Mouse (Mus musculus) embryonic facial prominence, embryonic 10.5 days (tissue): ENCODE data around the gene Arhgap24. TPM values are rescaled to one million over a fixed set of nuclear protein-coding genes. Genes with fewer than 3 reads are reported as not detected.

Source experiments
- DNase-seq: peaks from one replicate; pipeline ENCODE4 v3.0.0-alpha.2; 2017; ENCODE audit warnings: low spot score
- H3K27ac ChIP-seq: fragments of 300-500 bp; sonication (generic); replicated peaks from 2 replicates; pipeline ENCODE4 v1.5.1; 2016; ENCODE audit warnings: mild to moderate bottlenecking
- H3K27me3 ChIP-seq: fragments of 300-500 bp; sonication (generic); replicated peaks from 2 replicates; pipeline ENCODE4 v1.6.1; 2016; ENCODE audit warnings: low read depth, mild to moderate bottlenecking; ENCODE audit not compliant: poor library complexity, severe bottlenecking
- H3K36me3 ChIP-seq: fragments of 300-500 bp; sonication (generic); replicated peaks from 2 replicates; pipeline ENCODE4 v1.6.1; 2016; ENCODE audit warnings: mild to moderate bottlenecking, moderate library complexity
- H3K4me1 ChIP-seq: fragments of 300-500 bp; sonication (generic); 2 replicates; pipeline ENCODE4 v1.6.1; 2016
- H3K4me3 ChIP-seq: fragments of 300-500 bp; sonication (generic); 2 replicates; pipeline ENCODE4 v1.5.1; 2016; ENCODE audit warnings: mild to moderate bottlenecking, moderate library complexity
- H3K9me3 ChIP-seq: fragments of 300-500 bp; sonication (generic); 2 replicates; pipeline ENCODE4 v1.6.1; 2016; ENCODE audit warnings: mild to moderate bottlenecking
- WGBS: fragments of 180-500 bp; shearing (Covaris S2); methylation state at CpG from one replicate; pipeline ENCODE4 v1.1.7; 2016; 5-methylcytosine and 5-hydroxymethylcytosine counted together
- polyA plus RNA-seq: library from polyadenylated mRNA; unstranded; fragments of >200 nt; fragmentation: Nextera tagmentation; extraction: Ambion mirVana; gene quantifications from 2 replicates; pipeline ENCODE4 v1.2.1, GENCODE M21; 2016

The Arhgap24 gene
- polyA plus RNA-seq, 1 experiment from 2014 or later = 8.4 TPM

DNA sequence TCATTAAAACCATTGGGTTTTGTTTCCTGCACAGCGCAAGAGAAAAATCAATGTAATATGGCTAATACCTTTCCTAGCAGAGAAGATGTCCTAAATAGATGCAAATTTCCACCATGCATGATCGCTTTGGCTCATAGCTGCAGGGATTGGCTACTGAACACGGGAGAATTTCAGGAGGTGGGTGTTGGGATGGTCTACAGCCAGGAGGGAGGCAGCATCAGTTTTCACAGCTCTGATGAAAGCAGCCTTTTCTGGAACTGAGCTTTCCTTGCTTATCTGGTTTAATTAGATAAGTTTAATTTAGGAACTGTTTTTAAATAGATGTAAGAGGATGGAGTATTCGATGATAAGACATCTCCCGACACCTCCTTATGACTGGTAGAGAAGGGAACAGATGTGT, 217.2 kb downstream of the Arhgap24 start:
- DNase-seq = no peak
- Histone ChIP-seq H3K27ac (no peak overlapping the region), H3K4me1 (no peaks in the 10 kb centered on the region), H3K27me3 (no peaks in the 10 kb centered on the region), H3K9me3 (no peaks in the 10 kb centered on the region), H3K36me3 (no peaks in the 10 kb centered on the region), H3K4me3 (no peak overlapping the region)
- 88% methylated on average over 5 of the region's 5 CpGs for WGBS

DNA sequence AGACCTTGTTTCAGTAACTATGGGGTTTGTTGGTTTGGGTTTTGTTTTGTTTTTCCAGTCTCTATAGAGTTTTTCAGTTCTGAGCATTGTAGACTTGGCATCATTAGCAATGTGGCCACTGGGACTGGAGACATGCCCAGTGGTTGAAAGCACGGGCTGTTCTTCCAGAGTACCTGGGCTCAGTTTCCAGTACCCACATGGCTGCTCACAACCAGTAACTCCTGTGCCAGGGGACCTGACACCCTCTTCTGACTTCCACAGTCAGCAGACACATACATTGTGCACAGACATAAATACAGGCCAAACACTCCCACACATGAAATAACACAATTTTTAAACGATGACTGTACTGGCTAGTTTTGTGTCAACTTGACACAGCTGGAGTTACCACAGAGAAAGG, 217.7 kb downstream of the Arhgap24 start:
- Histone ChIP-seq H3K4me3 (no peak overlapping the region), H3K4me1 (no peaks in the 10 kb centered on the region), H3K36me3 (no peaks in the 10 kb centered on the region), H3K9me3 (no peaks in the 10 kb centered on the region), H3K27me3 (no peaks in the 10 kb centered on the region), H3K27ac (no peak overlapping the region)
- WGBS = 87% methylated on average over 2 of the region's 2 CpGs
- DNase-seq = no peak

- Histone ChIP-seq H3K27ac (no peak overlapping the region), H3K4me3 (no peak overlapping the region), H3K36me3 (no peaks in the 10 kb centered on the region), H3K27me3 (no peaks in the 10 kb centered on the region), H3K9me3 (no peaks in the 10 kb centered on the region), H3K4me1 (peaks cover 8% of the 10 kb centered on the region)
- WGBS = 89% methylated on average over 6 of the region's 6 CpGs
- no peak for DNase-seq
Observed at GRCm38 (mm10) chr5:102702581-102702980, 221.4 kb downstream of the Arhgap24 start.

GRCm38 (mm10) chr5:102703325-102704099, 222.3 kb downstream of the Arhgap24 start:
- no peak overlapping the region for H3K27ac ChIP-seq
- peak; percentile 70 for DNase-seq
- peaks cover 8% of the 10 kb centered on the region for H3K4me1 ChIP-seq
- 61% methylated on average over 5 of the region's 5 CpGs for WGBS
- no peaks in the 10 kb centered on the region for H3K36me3 ChIP-seq
- no peaks in the 10 kb centered on the region for H3K9me3 ChIP-seq
- no peaks in the 10 kb centered on the region for H3K27me3 ChIP-seq
- H3K4me3 ChIP-seq = no peak overlapping the region

DNA sequence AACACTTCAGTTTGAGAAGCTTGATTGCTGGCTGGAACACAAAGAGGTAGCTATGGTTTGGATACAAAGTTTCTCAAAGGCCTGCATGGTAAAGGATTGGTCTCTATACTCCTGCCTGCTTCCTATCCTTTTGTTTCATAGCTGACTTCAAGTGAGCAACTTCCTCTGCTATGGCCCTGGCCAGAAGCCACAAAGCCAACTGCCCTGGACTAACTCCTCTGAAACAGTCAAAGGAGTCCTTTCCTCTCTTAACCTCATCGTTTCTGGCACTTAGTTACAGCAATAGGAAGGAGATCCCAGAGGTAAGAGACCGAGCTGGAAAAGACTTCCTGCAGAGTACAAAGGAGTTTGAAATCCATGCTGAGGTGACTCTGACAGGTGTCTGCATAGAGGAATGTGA, 224.0 kb downstream of the Arhgap24 start:
- no peak overlapping the region for H3K27ac ChIP-seq
- H3K27me3 ChIP-seq = no peaks in the 10 kb centered on the region
- WGBS = 42% methylated on average over 2 of the region's 2 CpGs
- H3K9me3 ChIP-seq = no peaks in the 10 kb centered on the region
- no peak for DNase-seq
- H3K4me1 ChIP-seq = peaks cover 8% of the 10 kb centered on the region
- no peaks in the 10 kb centered on the region for H3K36me3 ChIP-seq
- H3K4me3 ChIP-seq = no peak overlapping the region

DNA sequence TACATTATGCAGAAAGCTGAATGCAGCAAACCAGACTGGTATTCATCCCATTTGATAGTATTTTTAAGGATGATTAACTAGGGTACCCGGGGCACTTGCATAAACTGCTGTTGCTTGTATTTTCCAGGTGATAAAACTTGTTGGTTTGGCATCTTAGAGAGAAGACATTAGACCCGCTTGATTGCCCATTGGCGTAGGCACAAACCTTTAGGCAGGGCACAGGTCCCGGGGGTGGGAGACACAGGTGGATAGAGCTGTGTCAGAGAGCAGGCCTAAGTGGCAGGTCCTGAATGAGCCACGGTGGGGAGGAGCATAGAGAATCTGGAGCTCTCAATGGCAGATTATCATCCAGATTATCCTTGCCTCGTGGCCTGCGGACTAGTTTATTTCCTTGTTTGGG, 229.1 kb downstream of the Arhgap24 start:
- no peaks in the 10 kb centered on the region for H3K9me3 ChIP-seq
- H3K4me3 ChIP-seq = no peak overlapping the region
- H3K27ac ChIP-seq = no peak overlapping the region
- H3K27me3 ChIP-seq = no peaks in the 10 kb centered on the region
- WGBS = 90% methylated on average over 7 of the region's 7 CpGs
- no peak for DNase-seq
- H3K4me1 ChIP-seq = peaks cover 6% of the 10 kb centered on the region
- no peaks in the 10 kb centered on the region for H3K36me3 ChIP-seq

- 72% methylated on average over 8 of the region's 8 CpGs for WGBS
- peak; percentile 23 for DNase-seq
Observed at GRCm38 (mm10) chr5:102719368-102719972, 238.3 kb downstream of the Arhgap24 start.

DNA sequence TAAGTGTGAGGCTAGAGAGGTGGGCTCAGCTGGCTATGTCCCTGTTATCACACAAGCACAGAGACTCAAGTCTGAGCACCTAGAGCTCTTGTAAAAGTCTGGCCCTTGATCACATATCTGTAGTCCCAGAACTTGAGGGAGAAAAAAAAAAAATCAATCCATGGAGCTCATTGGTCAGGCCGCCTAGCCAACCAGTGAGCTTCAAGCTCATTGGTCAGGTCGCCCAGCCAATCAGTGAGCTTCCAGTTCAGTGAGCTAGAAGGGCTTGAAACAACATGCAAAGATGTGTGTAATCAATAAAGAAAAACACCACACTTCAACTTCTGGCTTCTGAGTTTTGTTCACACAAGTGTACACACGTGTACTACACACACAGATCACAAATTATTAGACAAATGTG, 242.4 kb downstream of the Arhgap24 start:
- Histone ChIP-seq H3K27me3 (no peaks in the 10 kb centered on the region), H3K9me3 (no peaks in the 10 kb centered on the region), H3K27ac (no peak overlapping the region), H3K36me3 (no peaks in the 10 kb centered on the region), H3K4me3 (no peak overlapping the region), H3K4me1 (peaks cover 8% of the 10 kb centered on the region)
- no peak for DNase-seq
- 91% methylated on average over 3 of the region's 3 CpGs for WGBS

More at GRCm38 (mm10) chr5:102719368-102719972, 238.3 kb downstream of the Arhgap24 start:
- no peaks in the 10 kb centered on the region for H3K36me3 ChIP-seq
- no peak overlapping the region for H3K4me3 ChIP-seq
- no peak overlapping the region for H3K27ac ChIP-seq
- H3K27me3 ChIP-seq = no peaks in the 10 kb centered on the region
- H3K4me1 ChIP-seq = peaks cover 15% of the 10 kb centered on the region
- H3K9me3 ChIP-seq = no peaks in the 10 kb centered on the region

GRCm38 (mm10) chr5:102724813-102725348, 243.7 kb downstream of the Arhgap24 start:
- H3K4me1 ChIP-seq = peaks cover under 1% of the 10 kb centered on the region; the same call in 1 of the 2 replicates
- WGBS = 51% methylated on average over 9 of the region's 9 CpGs
- no peak for DNase-seq
- H3K4me3 ChIP-seq = no peak overlapping the region
- H3K9me3 ChIP-seq = no peaks in the 10 kb centered on the region
- no peak overlapping the region for H3K27ac ChIP-seq
- H3K36me3 ChIP-seq = no peaks in the 10 kb centered on the region
- H3K27me3 ChIP-seq = no peaks in the 10 kb centered on the region

DNA sequence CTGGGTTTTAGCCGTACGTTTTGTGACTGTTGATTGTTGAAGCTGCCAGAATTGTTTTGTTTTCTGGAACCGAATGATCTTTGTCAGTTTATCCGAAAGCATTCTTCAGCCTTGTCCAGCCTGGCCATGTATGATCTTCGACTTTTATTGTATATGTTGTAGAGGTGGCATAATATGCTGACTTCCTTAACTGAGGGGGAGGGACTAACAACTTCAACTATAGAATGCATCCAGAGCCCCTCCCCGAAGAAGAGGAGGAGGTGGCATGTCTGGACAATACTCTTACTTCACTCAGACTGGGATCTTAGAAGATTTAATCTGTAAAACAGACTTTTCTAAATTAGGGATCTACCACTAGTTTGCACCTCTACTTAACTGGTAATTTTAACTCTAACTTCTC, 244.2 kb downstream of the Arhgap24 start:
- no peak for DNase-seq
- Histone ChIP-seq H3K4me3 (no peak overlapping the region), H3K4me1 (no peaks in the 10 kb centered on the region), H3K9me3 (no peaks in the 10 kb centered on the region), H3K36me3 (no peaks in the 10 kb centered on the region), H3K27ac (no peak overlapping the region), H3K27me3 (no peaks in the 10 kb centered on the region)
- 86% methylated on average over 6 of the region's 6 CpGs for WGBS

DNA sequence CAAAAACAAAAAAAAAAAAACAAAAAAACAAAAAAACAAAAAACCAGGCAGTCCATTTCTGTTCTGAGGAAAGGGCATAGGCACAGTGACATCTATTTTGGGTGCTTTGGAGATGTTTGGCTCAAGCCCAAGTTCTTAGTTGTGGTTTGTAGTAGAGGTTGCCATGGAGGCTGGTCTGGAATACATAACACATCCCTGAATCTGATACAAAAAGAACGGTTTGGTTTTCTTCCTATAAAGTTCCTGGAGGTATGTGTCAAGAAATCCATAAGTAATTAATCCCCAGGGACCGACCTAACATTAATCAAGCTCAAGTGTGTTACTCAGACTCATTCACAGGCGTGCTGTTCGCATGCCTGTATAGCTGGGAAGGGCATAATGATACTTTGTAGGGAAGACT, 245.8 kb downstream of the Arhgap24 start:
- no peaks in the 10 kb centered on the region for H3K27me3 ChIP-seq
- no peak overlapping the region for H3K4me3 ChIP-seq
- H3K9me3 ChIP-seq = no peaks in the 10 kb centered on the region
- H3K36me3 ChIP-seq = no peaks in the 10 kb centered on the region
- H3K27ac ChIP-seq = no peak overlapping the region
- no peaks in the 10 kb centered on the region for H3K4me1 ChIP-seq
- 82% methylated on average over 4 of the region's 4 CpGs for WGBS
- no peak for DNase-seq

- no peaks in the 10 kb centered on the region for H3K4me1 ChIP-seq
- DNase-seq = no peak
- H3K27me3 ChIP-seq = no peaks in the 10 kb centered on the region
- no peak overlapping the region for H3K4me3 ChIP-seq
- H3K27ac ChIP-seq = no peak overlapping the region
- no peaks in the 10 kb centered on the region for H3K9me3 ChIP-seq
- H3K36me3 ChIP-seq = no peaks in the 10 kb centered on the region
Observed at GRCm38 (mm10) chr5:102728531-102728930, 247.3 kb downstream of the Arhgap24 start.

GRCm38 (mm10) chr5:102729476-102729875, 248.3 kb downstream of the Arhgap24 start:
- Histone ChIP-seq H3K4me3 (no peak overlapping the region), H3K9me3 (no peaks in the 10 kb centered on the region), H3K27me3 (no peaks in the 10 kb centered on the region), H3K4me1 (no peaks in the 10 kb centered on the region), H3K27ac (no peak overlapping the region), H3K36me3 (no peaks in the 10 kb centered on the region)
- 77% methylated on average over 3 of the region's 3 CpGs for WGBS
- DNase-seq = no peak
